Mouse (Mus musculus) hindbrain, postnatal 0 days (tissue): Measurements from ENCODE around the gene Trir. TPM values are rescaled to one million over a fixed set of nuclear protein-coding genes. Genes with fewer than 3 reads are reported as not detected.
A peak's percentile ranks its signal among the peaks of the same experiment; 100 is the strongest.

Experiments used
- ATAC-seq: fragments of 200-750 bp; cut with Nextera tagmentation; 2 replicates; pipeline ENCODE4 v1.8.0; 2017; ENCODE audit warnings: mild to moderate bottlenecking, moderate TSS enrichment, moderate library complexity
- DNase-seq: peaks from one replicate; pipeline ENCODE4 v3.0.0-alpha.2; 2015; ENCODE audit warnings: low spot score
- H3K27ac ChIP-seq: fragments of 300-500 bp; sonication (generic); 2 replicates; pipeline ENCODE4 v1.5.1; 2014; ENCODE audit warnings: mild to moderate bottlenecking
- H3K27me3 ChIP-seq: fragments of 300-500 bp; sonication (generic); 2 replicates; pipeline ENCODE4 v1.6.1; 2014; ENCODE audit warnings: low read length, mixed read lengths; ENCODE audit not compliant: insufficient read depth
- H3K36me3 ChIP-seq: fragments of 300-500 bp; sonication (generic); 2 replicates; pipeline ENCODE4 v1.6.1; 2014; ENCODE audit warnings: low read length, mixed read lengths; ENCODE audit not compliant: insufficient read depth
- H3K4me1 ChIP-seq: fragments of 300-500 bp; sonication (generic); 2 replicates; pipeline ENCODE4 v1.6.1; 2014; ENCODE audit warnings: antibody characterized with exemption, low read length, mixed read lengths; ENCODE audit not compliant: insufficient read depth
- H3K4me2 ChIP-seq: fragments of 300-500 bp; sonication (generic); 2 replicates; pipeline ENCODE4 v1.6.1; 2014; ENCODE audit warnings: low read depth, mild to moderate bottlenecking, low read length, moderate library complexity, mixed read lengths
- H3K4me3 ChIP-seq: fragments of 300-500 bp; sonication (generic); 2 replicates; pipeline ENCODE4 v1.5.1; 2014; ENCODE audit warnings: low read length
- H3K9ac ChIP-seq: fragments of 300-500 bp; sonication (generic); replicated peaks from 2 replicates; pipeline ENCODE4 v1.6.1; 2014; ENCODE audit warnings: mild to moderate bottlenecking, low read length, moderate library complexity, mixed read lengths
- H3K9me3 ChIP-seq: fragments of 300-500 bp; sonication (generic); 2 replicates; pipeline ENCODE4 v1.6.1; 2016; ENCODE audit warnings: low read length, mixed read lengths
- CTCF ChIP-seq: IDR thresholded peaks from 2 replicates; pipeline ENCODE4 v1.5.1; 2016; ENCODE audit warnings: antibody characterized with exemption, control low read depth, low read depth
- WGBS: fragments of 180-500 bp; shearing (Covaris S2); extraction: QIAGEN DNeasy Blood & Tissue Kit; methylation state at CpG from one replicate; pipeline ENCODE4 v1.1.7; 2014; 5-methylcytosine and 5-hydroxymethylcytosine counted together
- polyA plus RNA-seq: library from polyadenylated mRNA; unstranded; fragments of >200 nt; fragmentation: Nextera tagmentation; extraction: Ambion mirVana; gene quantifications from 2 replicates; pipeline ENCODE4 v1.2.1, GENCODE M21; 2015
- total RNA-seq: library from RNA; depleted of rRNA; stranded (reverse); fragments of >200 nt; gene quantifications from 2 replicates; pipeline ENCODE4 v1.2.3, GENCODE M21; 2014

Trir gene
- total and polyA plus RNA-seq, 2 experiments from 2014 or later: 146 to 220 TPM

DNA sequence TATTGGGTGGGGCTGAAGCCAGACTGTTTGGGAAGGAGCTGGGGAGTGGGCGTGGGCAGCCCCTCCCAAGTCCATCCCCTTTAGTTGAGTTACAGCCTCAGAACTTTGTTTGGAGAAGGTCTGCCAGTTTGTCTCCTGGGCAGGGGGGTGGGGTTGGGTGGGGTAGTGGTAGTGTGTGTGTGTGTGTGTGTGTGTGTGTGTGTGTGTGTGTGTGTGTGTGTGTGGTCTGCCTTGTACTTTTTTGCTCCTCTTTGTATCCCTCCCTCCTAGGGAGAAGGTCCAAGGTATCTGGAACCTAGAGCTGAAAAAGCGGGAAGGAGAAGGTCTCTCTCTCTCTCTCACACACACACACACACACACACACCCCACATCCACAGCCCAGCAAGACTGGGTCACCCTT is 12.2 kb upstream of the Trir start, which contains the start of gene Best2:
Best2 (minus strand) TSS at position 101 of the 400 bp plus-strand sequence.
- Histone ChIP-seq H3K4me2 (peak within 1 kb of the TSS; percentile 56), H3K4me1 (no peaks in the 10 kb centered on the region), H3K27me3 (peaks cover 16% of the 10 kb centered on the region; the same call in 1 of the 2 replicates), H3K4me3 (peak within 1 kb of the TSS; percentile 28), H3K36me3 (peaks cover 20% of the 10 kb centered on the region), H3K9ac (no peak within 1 kb of the TSS), H3K27ac (no peak within 1 kb of the TSS), H3K9me3 (no peaks in the 10 kb centered on the region)
- 60% methylated on average over 2 of the region's 2 CpGs for WGBS
- ATAC-seq (no peak), DNase-seq (no peak)
- TF ChIP-seq CTCF: no peak

DNA sequence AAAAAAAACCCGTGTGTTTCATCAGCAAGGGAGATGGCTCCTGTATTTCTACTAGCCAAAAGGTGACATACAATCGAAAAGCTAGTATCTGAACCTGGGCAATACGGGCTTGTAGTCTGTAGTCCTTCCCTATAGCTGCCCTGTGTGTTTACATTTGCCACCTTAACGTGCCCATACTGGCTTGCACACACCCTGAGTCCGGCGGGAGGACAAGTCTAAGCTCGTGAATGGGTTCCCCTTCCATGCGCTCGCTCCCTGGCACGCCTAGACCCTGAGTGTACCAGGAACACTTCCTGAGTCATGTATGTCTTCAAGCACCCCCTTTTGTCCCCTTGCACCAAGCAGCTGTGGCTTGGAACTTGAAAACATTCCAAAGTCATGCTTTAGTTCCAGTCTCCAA is 9.9 kb upstream of the Trir start:
- WGBS: 65% methylated on average over 10 of the region's 10 CpGs
- ATAC-seq (no peak), DNase-seq (no peak)
- Histone ChIP-seq H3K27me3 (peaks cover 7% of the 10 kb centered on the region; the same call in 1 of the 2 replicates), H3K27ac (no peak overlapping the region), H3K4me2 (no peak overlapping the region), H3K9ac (no peak overlapping the region), H3K4me1 (no peaks in the 10 kb centered on the region), H3K36me3 (peaks cover 25% of the 10 kb centered on the region), H3K9me3 (no peaks in the 10 kb centered on the region), H3K4me3 (no peak overlapping the region)
- TF ChIP-seq CTCF: no peak

DNA sequence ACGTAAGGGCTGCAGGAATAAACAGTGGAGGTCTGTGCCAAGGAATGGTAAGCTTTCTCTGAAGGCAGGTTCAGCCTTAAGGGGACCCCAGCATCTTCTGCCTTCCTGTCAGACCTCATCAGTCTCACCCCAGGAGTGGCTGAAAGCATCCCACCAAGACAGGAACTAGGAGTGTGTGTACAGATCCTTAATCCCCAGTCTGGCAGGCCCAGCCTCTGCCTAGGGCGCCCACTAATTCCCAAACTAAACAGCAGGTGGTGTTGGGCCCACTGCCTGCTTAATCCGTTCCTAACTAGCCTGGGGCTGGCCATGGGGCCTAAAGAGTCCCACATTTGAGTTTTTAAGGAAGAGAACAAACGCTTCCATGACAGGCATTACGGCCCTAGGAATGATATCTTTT is 9.4 kb upstream of the Trir start:
- Histone ChIP-seq H3K4me1 (no peaks in the 10 kb centered on the region), H3K27ac (no peak overlapping the region), H3K4me3 (no peak overlapping the region), H3K4me2 (no peak overlapping the region), H3K9ac (no peak overlapping the region), H3K36me3 (peaks cover 25% of the 10 kb centered on the region), H3K9me3 (no peaks in the 10 kb centered on the region), H3K27me3 (peaks cover 5% of the 10 kb centered on the region; the same call in 1 of the 2 replicates)
- no peak for ATAC-seq
- no peak for DNase-seq
- TF ChIP-seq CTCF: 0 out of 2 replicates have a peak, but pooled peaks have one; percentile 11
- WGBS: 43% methylated on average over 5 of the region's 5 CpGs

DNA sequence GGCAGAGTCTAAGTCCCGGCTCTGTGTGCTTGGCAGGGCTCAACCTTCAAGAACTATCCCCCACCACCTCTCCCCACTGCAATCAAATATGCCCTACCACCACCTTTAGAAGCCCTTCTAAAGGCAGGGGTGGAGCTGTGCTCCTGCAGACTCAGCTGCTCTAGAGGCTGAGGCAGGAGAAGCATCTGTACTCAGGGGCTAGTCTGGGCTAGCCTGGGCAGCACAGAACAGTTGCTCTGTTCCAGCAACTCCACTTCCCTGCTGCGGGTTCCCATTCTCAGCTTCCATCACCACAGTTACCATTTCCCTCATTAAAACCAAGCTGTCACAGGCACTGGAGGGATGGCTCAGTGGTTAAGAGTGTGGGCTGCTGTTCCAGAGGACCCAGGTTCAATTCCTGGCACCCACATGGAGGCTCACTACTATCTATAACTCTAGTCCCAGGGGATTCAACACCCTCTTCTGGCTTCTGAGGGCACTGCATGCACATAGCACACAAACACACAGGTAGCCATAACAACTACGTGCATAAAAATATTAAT is 5.0 kb upstream of the Trir start:
- H3K27ac ChIP-seq: no peak overlapping the region
- no peaks in the 10 kb centered on the region for H3K9me3 ChIP-seq
- DNase-seq: no peak
- no peak overlapping the region for H3K9ac ChIP-seq
- H3K4me1 ChIP-seq: peaks cover 17% of the 10 kb centered on the region
- H3K4me2 ChIP-seq: no peak overlapping the region
- WGBS: 98% methylated on average over 3 of the region's 3 CpGs
- no peak for ATAC-seq
- H3K36me3 ChIP-seq: peaks cover 25% of the 10 kb centered on the region
- no peaks in the 10 kb centered on the region for H3K27me3 ChIP-seq
- H3K4me3 ChIP-seq: no peak overlapping the region
- peak; percentile 39 for TF ChIP-seq CTCF

DNA sequence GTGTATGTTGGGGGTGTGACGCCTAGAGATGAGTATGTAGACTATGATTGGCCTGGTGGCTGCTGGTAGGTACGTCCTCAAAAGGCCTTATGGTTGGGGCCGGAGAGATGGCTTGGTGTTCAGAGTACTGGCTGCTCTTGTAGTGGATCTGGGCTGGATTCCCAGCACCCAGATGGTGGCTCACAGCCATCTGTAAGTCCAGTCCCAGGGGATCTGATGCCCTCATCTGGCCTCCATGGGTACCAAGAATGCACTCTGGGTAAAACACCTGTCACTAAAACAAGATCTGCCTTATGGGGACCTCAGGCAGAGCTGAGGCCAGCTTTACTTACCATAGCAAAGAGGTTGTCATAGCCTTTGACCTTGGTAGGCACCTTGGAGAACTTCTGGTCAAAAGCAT is 2.8 kb upstream of the Trir start:
- Histone ChIP-seq H3K4me3 (no peak overlapping the region), H3K4me1 (peaks cover 28% of the 10 kb centered on the region), H3K36me3 (peaks cover 11% of the 10 kb centered on the region), H3K4me2 (0 out of 2 replicates have a peak overlapping the region, but pooled peaks have one; percentile 91), H3K27me3 (no peaks in the 10 kb centered on the region), H3K9me3 (no peaks in the 10 kb centered on the region), H3K9ac (no peak overlapping the region), H3K27ac (no peak overlapping the region)
- TF ChIP-seq CTCF: no peak
- no peak for DNase-seq
- no peak for ATAC-seq
- 95% methylated on average over 3 of the region's 3 CpGs for WGBS

DNA sequence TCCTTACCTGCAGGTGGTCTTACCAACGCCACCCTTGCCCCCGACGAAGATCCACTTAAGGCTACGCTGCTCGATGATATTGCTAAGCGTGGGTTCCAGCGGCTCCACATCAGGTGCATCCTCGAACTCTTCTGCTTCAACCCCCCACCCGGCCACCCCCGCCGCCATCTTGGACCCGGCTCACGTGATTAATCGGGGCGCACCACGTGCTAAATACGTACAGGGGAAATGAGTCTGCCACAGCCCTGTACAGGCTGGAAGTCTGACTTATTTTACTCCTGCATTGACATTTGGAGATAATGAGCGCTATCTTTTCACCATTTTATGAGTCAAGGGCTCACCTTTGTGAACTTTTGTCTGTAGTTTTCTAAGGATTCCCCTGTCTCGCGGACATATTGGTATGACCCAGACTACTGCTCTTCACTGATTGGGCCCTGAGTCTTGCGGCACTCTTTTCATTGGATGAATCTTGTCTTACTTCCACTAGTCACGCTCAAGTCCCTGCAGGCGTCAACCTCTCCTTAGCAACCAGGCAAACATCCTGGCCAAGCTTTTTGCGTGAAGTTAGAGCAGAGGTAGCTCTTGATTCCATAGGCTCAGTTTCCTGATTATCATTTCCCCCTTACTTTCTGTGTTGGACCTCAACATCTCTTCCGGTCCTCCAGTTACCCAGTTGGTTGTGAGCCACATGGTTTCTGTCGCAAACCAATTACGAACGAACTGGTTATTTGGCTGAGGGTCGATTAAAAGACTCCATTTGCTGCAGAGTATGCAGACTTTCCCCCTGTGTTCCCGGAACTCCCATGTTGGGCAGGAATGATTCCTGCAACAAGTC is 1.3 kb upstream of the Trir start, which contains the start of gene Asna1:
Asna1 (minus strand) TSS at position 184 of the 835 bp plus-strand sequence.
- peak within 1 kb of the TSS; percentile 68 for H3K9ac ChIP-seq
- 0 out of 2 replicates have a peak, but pooled peaks have one; percentile 7 for TF ChIP-seq CTCF
- H3K4me3 ChIP-seq: peak within 1 kb of the TSS; percentile 75
- DNase-seq (peak; percentile 93), ATAC-seq (peak; percentile 92)
- peak within 1 kb of the TSS; percentile 91 for H3K4me2 ChIP-seq
- H3K27ac ChIP-seq: peak within 1 kb of the TSS; percentile 95; the same call in 1 of the 2 replicates
- no peaks in the 10 kb centered on the region for H3K9me3 ChIP-seq
- H3K27me3 ChIP-seq: no peaks in the 10 kb centered on the region
- WGBS: 4% methylated on average over 30 of the region's 30 CpGs
- peaks cover 8% of the 10 kb centered on the region for H3K36me3 ChIP-seq
- H3K4me1 ChIP-seq: peaks cover 32% of the 10 kb centered on the region

DNA sequence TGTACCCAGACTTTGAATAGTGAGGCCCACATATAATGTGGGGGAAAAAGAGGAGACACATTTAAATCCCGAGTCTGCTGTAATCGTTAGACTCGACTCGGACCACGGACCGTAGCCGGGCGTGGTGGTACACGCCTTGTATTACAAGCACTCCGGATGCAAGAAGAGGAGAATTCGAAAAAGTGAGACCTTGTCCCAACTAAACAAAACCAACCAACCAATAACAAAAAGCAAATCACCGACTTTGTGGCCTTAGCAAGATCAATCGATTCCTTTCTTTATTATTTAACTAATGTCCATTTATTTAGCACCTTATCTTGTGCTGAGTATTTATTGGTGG is 863 bp downstream of the Trir start:
- ATAC-seq (no peak), DNase-seq (no peak)
- no peaks in the 10 kb centered on the region for H3K27me3 ChIP-seq
- peak overlapping the region; percentile 99 for H3K9ac ChIP-seq
- peak overlapping the region; percentile 95 for H3K4me3 ChIP-seq
- H3K4me2 ChIP-seq: peak overlapping the region; percentile 91
- 1% methylated on average over 13 of the region's 13 CpGs for WGBS
- H3K4me1 ChIP-seq: peaks cover 32% of the 10 kb centered on the region
- peak overlapping the region; percentile 95 for H3K27ac ChIP-seq
- H3K9me3 ChIP-seq: no peaks in the 10 kb centered on the region
- H3K36me3 ChIP-seq: peaks cover 24% of the 10 kb centered on the region
- TF ChIP-seq CTCF: no peak
